Mouse (Mus musculus) embryonic facial prominence, embryonic 11.5 days (tissue): Measurements from ENCODE around the gene Dtx4. TPM values are rescaled to one million over a fixed set of nuclear protein-coding genes. Genes with fewer than 3 reads are reported as not detected.

Source experiments
- ATAC-seq: fragments of 200-750 bp; cut with Nextera tagmentation; replicated peaks from 2 replicates; pipeline ENCODE4 v1.8.0; 2017; ENCODE audit warnings: low read depth; ENCODE audit not compliant: insufficient number of reproducible peaks, low FRiP score, low TSS enrichment
- DNase-seq: peaks from one replicate; pipeline ENCODE4 v3.0.0-alpha.2; 2015; ENCODE audit warnings: low spot score
- H3K27ac ChIP-seq: fragments of 300-500 bp; sonication (generic); replicated peaks from 2 replicates; pipeline ENCODE4 v1.5.1; 2014; ENCODE audit warnings: mild to moderate bottlenecking, low read depth, low read length, control low read depth
- H3K27me3 ChIP-seq: fragments of 300-500 bp; sonication (generic); 2 replicates; pipeline ENCODE4 v1.6.1; 2014; ENCODE audit warnings: mild to moderate bottlenecking, low read length, moderate library complexity, mixed read lengths; ENCODE audit not compliant: control insufficient read depth, insufficient read depth
- H3K36me3 ChIP-seq: fragments of 300-500 bp; sonication (generic); replicated peaks from 2 replicates; pipeline ENCODE4 v1.6.1; 2014; ENCODE audit warnings: low read depth, mild to moderate bottlenecking, low read length, moderate library complexity, mixed read lengths; ENCODE audit not compliant: control insufficient read depth, insufficient read depth
- H3K4me1 ChIP-seq: fragments of 300-500 bp; sonication (generic); 2 replicates; pipeline ENCODE4 v1.6.1; 2014; ENCODE audit warnings: low read length, mixed read lengths; ENCODE audit not compliant: control insufficient read depth, insufficient read depth
- H3K4me2 ChIP-seq: fragments of 300-500 bp; sonication (generic); 2 replicates; pipeline ENCODE4 v1.6.1; 2014; ENCODE audit warnings: low read depth, mild to moderate bottlenecking, control low read depth, low read length, moderate library complexity
- H3K4me3 ChIP-seq: fragments of 300-500 bp; sonication (generic); 2 replicates; pipeline ENCODE4 v1.5.1; 2014; ENCODE audit warnings: low read depth, low read length, control low read depth
- H3K9ac ChIP-seq: fragments of 300-500 bp; sonication (generic); replicated peaks from 2 replicates; pipeline ENCODE4 v1.6.1; 2014; ENCODE audit warnings: mild to moderate bottlenecking, control low read depth, low read length
- H3K9me3 ChIP-seq: fragments of 300-500 bp; sonication (generic); replicated peaks from 2 replicates; pipeline ENCODE4 v1.6.1; 2016; ENCODE audit warnings: mild to moderate bottlenecking, low read length, inconsistent platforms, mixed read lengths; ENCODE audit not compliant: control insufficient read depth
- WGBS: fragments of 180-500 bp; shearing (Covaris S2); extraction: QIAGEN DNeasy Blood & Tissue Kit; methylation state at CpG from one replicate; pipeline ENCODE4 v1.1.7; 2014; 5-methylcytosine and 5-hydroxymethylcytosine counted together
- polyA plus RNA-seq: library from polyadenylated mRNA; unstranded; fragments of >200 nt; fragmentation: Nextera tagmentation; extraction: Ambion mirVana; gene quantifications from 2 replicates; pipeline ENCODE4 v1.2.1, GENCODE M21; 2014

Gene Dtx4
- polyA plus RNA-seq, 1 experiment from 2014 or later: 14.0 TPM

DNA sequence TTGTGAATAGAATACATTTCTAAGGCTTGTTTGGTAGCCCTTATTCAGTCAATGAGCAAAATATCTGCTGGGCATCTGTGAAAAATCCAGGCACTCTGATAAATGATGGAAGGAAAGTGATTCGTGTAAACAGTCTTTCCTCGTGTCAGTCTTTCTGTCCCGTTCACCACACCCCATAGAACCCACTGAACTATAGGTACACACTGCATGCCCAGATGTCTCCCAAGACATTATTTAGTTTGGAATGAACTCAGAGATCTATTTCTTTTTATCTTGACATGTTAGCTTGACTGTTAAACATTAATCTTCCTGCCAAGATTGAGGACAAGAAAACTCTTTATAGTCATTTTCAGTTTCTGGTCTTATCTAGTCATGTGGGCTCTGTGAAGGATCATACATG, 82.9 kb downstream of the Dtx4 start:
- Histone ChIP-seq H3K9me3 (no peaks in the 10 kb centered on the region), H3K36me3 (no peaks in the 10 kb centered on the region), H3K4me1 (no peaks in the 10 kb centered on the region), H3K27ac (no peak overlapping the region), H3K9ac (no peak overlapping the region), H3K27me3 (no peaks in the 10 kb centered on the region), H3K4me3 (no peak overlapping the region), H3K4me2 (no peak overlapping the region)
- ATAC-seq (no peak), DNase-seq (no peak)
- WGBS: 85% methylated on average over 3 of the region's 3 CpGs

DNA sequence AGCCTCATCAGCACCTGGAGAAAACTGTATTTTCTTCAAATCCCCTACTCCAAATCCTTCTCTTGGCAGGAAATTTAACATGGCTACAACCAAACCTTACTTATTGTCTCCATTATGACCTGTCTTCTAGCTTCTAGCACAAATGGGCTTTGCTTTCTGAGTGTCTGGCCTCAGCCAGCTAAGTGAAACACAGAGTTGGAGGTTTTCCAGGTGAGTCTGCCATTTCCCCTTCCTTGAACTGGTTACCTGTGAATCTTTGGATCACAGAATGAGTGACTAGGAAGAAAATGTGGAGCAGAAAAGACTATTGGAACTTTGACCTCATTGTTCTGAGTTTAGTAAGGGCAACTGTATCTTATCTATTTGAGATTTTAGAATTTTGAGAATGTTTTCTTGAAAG, 83.9 kb downstream of the Dtx4 start, which contains the start of gene Olfr1441:
Gene Olfr1441, plus strand, starts transcription at position 73 of the 400 bp plus-strand sequence.
- H3K4me2 ChIP-seq: no peak within 1 kb of the TSS
- H3K4me3 ChIP-seq: no peak within 1 kb of the TSS
- DNase-seq (no peak), ATAC-seq (no peak)
- H3K4me1 ChIP-seq: no peaks in the 10 kb centered on the region
- no peaks in the 10 kb centered on the region for H3K9me3 ChIP-seq
- H3K27ac ChIP-seq: no peak within 1 kb of the TSS
- H3K36me3 ChIP-seq: no peaks in the 10 kb centered on the region
- H3K27me3 ChIP-seq: no peaks in the 10 kb centered on the region
- H3K9ac ChIP-seq: no peak within 1 kb of the TSS

Other genes starting within 250 kb of the Dtx4 start
- not detected in 2 replicates for gene Olfr235, start 240.4 kb downstream of the Dtx4 start, polyA plus RNA-seq
- not detected in 2 replicates for gene Olfr1434, start 221.6 kb downstream of the Dtx4 start, polyA plus RNA-seq
- not detected in 2 replicates for gene Olfr1436, start 202.3 kb downstream of the Dtx4 start, polyA plus RNA-seq
- not detected in 2 replicates for gene Olfr1437, start 176.4 kb downstream of the Dtx4 start, polyA plus RNA-seq
- not detected in 2 replicates for gene Olfr1438-ps1, start 165.5 kb downstream of the Dtx4 start, polyA plus RNA-seq
- gene Olfr1440, start 114.2 kb downstream of the Dtx4 start, polyA plus RNA-seq: not detected in 2 replicates
- not detected in 2 replicates for gene Olfr1441, start 84.0 kb downstream of the Dtx4 start, polyA plus RNA-seq
- not detected in 2 replicates for gene Pfpl, start 73.5 kb downstream of the Dtx4 start, polyA plus RNA-seq
- gene Mpeg1, start 40.7 kb downstream of the Dtx4 start, polyA plus RNA-seq: 0.39 and 0.60 TPM in 2 replicates
- 29.4 and 33.4 TPM in 2 replicates for gene Fam111a, start 44.3 kb upstream of the Dtx4 start, polyA plus RNA-seq
- 0.13 and 0.18 TPM in 2 replicates for gene Gm4952, start 98.5 kb upstream of the Dtx4 start, polyA plus RNA-seq
- not detected in 2 replicates for gene Glyat, start 131.9 kb upstream of the Dtx4 start, polyA plus RNA-seq
- not detected in 2 replicates for gene Olfr1442, start 169.0 kb upstream of the Dtx4 start, polyA plus RNA-seq
- not detected in 2 replicates for gene Olfr1443, start 176.7 kb upstream of the Dtx4 start, polyA plus RNA-seq
- gene Keg1, start 194.3 kb upstream of the Dtx4 start, polyA plus RNA-seq: not detected in 2 replicates